Mouse (Mus musculus): ENCODE results near the gene Ptpn14.

GRCm38 (mm10) chr1:189867497-189867896, 139.4 kb downstream of the Ptpn14 start:
- TF ChIP-seq CEBPB (IDR thresholded peaks at IDR 0.05; ENCODE audit: insufficient read depth, poor library complexity, severe bottlenecking) = no peak
- TF ChIP-seq MAX (IDR thresholded peaks at IDR 0.05; ENCODE audit: low read depth) = no peak

All from myocyte (in vitro differentiated cells).